Mouse (Mus musculus): Measurements from ENCODE around the gene Slamf9. TPM values are rescaled to one million over a fixed set of nuclear protein-coding genes. Genes with fewer than 3 reads are reported as not detected.
A peak's percentile ranks its signal among the peaks of the same experiment; 100 is the strongest.

Gene Slamf9
- total and polyA plus RNA-seq, 3 experiments = 28.3 to 32.6 (median 30.9) TPM

DNA sequence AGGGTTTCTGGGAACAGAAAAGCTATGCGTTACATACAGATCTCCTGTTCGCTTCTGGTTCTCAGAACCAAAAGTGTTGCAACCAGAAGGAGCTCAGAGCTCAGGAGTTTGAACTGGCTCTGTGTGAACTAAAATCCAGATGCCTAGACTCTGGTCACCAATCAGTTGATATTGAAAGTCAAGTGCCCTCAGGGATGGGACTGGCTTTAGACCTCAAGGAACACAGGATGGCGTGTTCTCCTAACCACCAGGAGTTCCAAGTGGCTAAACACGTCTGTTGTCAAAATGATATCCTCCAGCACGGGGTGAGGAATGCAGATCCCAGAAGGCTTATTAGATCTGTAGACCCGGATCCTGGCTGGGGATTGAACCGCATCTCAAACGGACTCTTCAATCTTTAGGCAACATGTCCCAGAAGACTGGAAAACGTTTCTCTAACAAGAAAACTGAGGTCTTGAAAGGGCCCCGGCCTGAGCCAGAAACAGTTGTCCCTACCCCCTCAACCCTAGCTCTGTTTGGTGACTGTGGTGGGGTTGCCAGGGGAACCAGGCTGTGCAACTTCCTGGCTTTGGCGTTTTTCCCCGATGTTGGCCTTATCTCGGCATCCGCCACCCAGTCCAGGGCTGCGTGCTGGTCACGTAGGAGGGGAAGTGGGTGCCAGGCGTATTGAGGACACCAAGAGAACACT, 38.5 kb downstream of the Slamf9 start:
- H3K9me3 ChIP-seq (replicated peaks; ENCODE audit: low read length) = peaks cover 11% of the 10 kb centered on the region
- H3K4me1 ChIP-seq (ENCODE audit: control insufficient read depth in 1 of 2, insufficient read depth in 2 of 2) = peaks cover 13 to 50% of the 10 kb centered on the region in 2 experiments
- in situ Hi-C loops (cut with MboI; ENCODE audit: low pct_ligation_motif_present, low pct_unique_long_range_greater_than_20kb, low sequenced_read_pairs) = no loop called here
- peak overlapping the region; percentile 96 for H3K27ac ChIP-seq (ENCODE audit: insufficient read depth, low read depth)
- TF ChIP-seq CTCF (conservative IDR thresholded peaks at IDR 0.05 in 1 of 2, IDR thresholded peaks at IDR 0.05 in 1 of 2; ENCODE audit: low read depth in 2 of 2, low read length in 2 of 2) (no peak), NRF1 (IDR thresholded peaks at IDR 0.05; ENCODE audit: low read depth, low read length) (no peak), ETS1 (conservative IDR thresholded peaks at IDR 0.05; ENCODE audit: low read depth, low read length) (no peak), KAT2A (IDR thresholded peaks at IDR 0.05; ENCODE audit: insufficient replicate concordance, low read length) (no peak), NELFE (IDR thresholded peaks at IDR 0.05; ENCODE audit: low read depth, low read length) (0 out of 2 replicates have a peak, but pooled peaks have one; percentile 53), PAX5 (IDR thresholded peaks at IDR 0.05; ENCODE audit: low read length) (no peak), MAFK (IDR thresholded peaks at IDR 0.05; ENCODE audit: insufficient replicate concordance, low read length) (no peak), POLR2AphosphoS2 (IDR thresholded peaks at IDR 0.05; ENCODE audit: low read depth, low read length) (0 out of 2 replicates have a peak, but pooled peaks have one; percentile 37), JUN (IDR thresholded peaks at IDR 0.05; ENCODE audit: insufficient read depth, low read depth, low read length) (no peak), ZMIZ1 (IDR thresholded peaks at IDR 0.05; ENCODE audit: low read depth, low read length) (peak; percentile 67; the same call in 1 of the 2 replicates), BHLHE40 (IDR thresholded peaks at IDR 0.05; ENCODE audit: low read depth, low read length) (peak; percentile 73), ELF1 (IDR thresholded peaks at IDR 0.05; ENCODE audit: low read depth, low read length) (peak; percentile 80), ZNF384 (IDR thresholded peaks at IDR 0.05; ENCODE audit: low read depth, low read length) (no peak), ZKSCAN1 (IDR thresholded peaks at IDR 0.05; ENCODE audit: borderline replicate concordance, low read depth, low read length) (no peak), CHD1 (IDR thresholded peaks at IDR 0.05; ENCODE audit: low read depth, low read length) (peak; percentile 81), MXI1 (IDR thresholded peaks at IDR 0.05; ENCODE audit: low read depth, low read length) (peak; percentile 82), USF1 (IDR thresholded peaks at IDR 0.05; ENCODE audit: low read depth, low read length) (no peak), SIN3A (IDR thresholded peaks at IDR 0.05; ENCODE audit: low read length) (peak; percentile 49), IRF4 (IDR thresholded peaks at IDR 0.05; ENCODE audit: low read depth, low read length) (no peak), UBTF (IDR thresholded peaks at IDR 0.05; ENCODE audit: low read depth, low read length) (peak; percentile 24; the same call in 1 of the 2 replicates), RAD21 (IDR thresholded peaks at IDR 0.05; ENCODE audit: low read depth, low read length) (no peak), USF2 (conservative IDR thresholded peaks at IDR 0.05; ENCODE audit: low read depth, low read length) (no peak), POLR2A (IDR thresholded peaks at IDR 0.05; ENCODE audit: low read depth, low read length) (peak; percentile 67), SMC3 (IDR thresholded peaks at IDR 0.05; ENCODE audit: low read depth, low read length) (no peak), MEF2A (IDR thresholded peaks at IDR 0.05; ENCODE audit: borderline replicate concordance, low read depth, low read length) (no peak; the same call in 1 of the 2 replicates), MYC (IDR thresholded peaks at IDR 0.05; ENCODE audit: low read depth, low read length) (0 out of 2 replicates have a peak, but pooled peaks have one; percentile 6), TBP (conservative IDR thresholded peaks at IDR 0.05; ENCODE audit: low read depth, low read length) (0 out of 2 replicates have a peak, but pooled peaks have one; percentile 11), MAX (IDR thresholded peaks at IDR 0.05; ENCODE audit: low read length) (no peak; the same call in 1 of the 2 replicates), JUND (conservative IDR thresholded peaks at IDR 0.05; ENCODE audit: low read depth, low read length) (no peak), CHD2 (IDR thresholded peaks at IDR 0.05; ENCODE audit: low read length) (no peak), HCFC1 (IDR thresholded peaks at IDR 0.05; ENCODE audit: low read depth, low read length) (no peak), MAZ (IDR thresholded peaks at IDR 0.05; ENCODE audit: low read depth, low read length) (peak; percentile 21; the same call in 1 of the 2 replicates), TCF12 (IDR thresholded peaks at IDR 0.05; ENCODE audit: low read depth, low read length) (no peak), EP300 (IDR thresholded peaks at IDR 0.05; ENCODE audit: low read length) (no peak), ZC3H11A (IDR thresholded peaks at IDR 0.05; ENCODE audit: low read depth, low read length) (no peak), GABPA (IDR thresholded peaks at IDR 0.05; ENCODE audit: insufficient replicate concordance, low read depth, low read length) (no peak), RCOR1 (conservative IDR thresholded peaks at IDR 0.05; ENCODE audit: low read depth, low read length) (no peak), E2F4 (IDR thresholded peaks at IDR 0.05; ENCODE audit: insufficient replicate concordance, low read depth, low read length) (no peak)
- no peaks in the 10 kb centered on the region; the same call in 1 of the 2 replicates for H3K79me2 ChIP-seq (replicated peaks; ENCODE audit: control insufficient read depth, extremely low read depth, insufficient read depth, poor library complexity, severe bottlenecking)
- H3K4me2 ChIP-seq (ENCODE audit: insufficient read depth, low read depth, poor library complexity, severe bottlenecking) = peak overlapping the region; percentile 84
- peak overlapping the region; percentile 88 for H3K9ac ChIP-seq (ENCODE audit: insufficient read depth, low read depth)
- peaks cover 0 to 12% of the 10 kb centered on the region in 2 experiments for H3K36me3 ChIP-seq (replicated peaks in 1 of 2; ENCODE audit: control insufficient read depth in 1 of 2, insufficient read depth in 1 of 2, low read length in 1 of 2)
- dilution Hi-C loops (cut with MboI; ENCODE audit: extremely low pct_ligation_motif_present, extremely low pct_unique_long_range_greater_than_20kb, low sequenced_read_pairs) = no loop called here
- H3K4me3 ChIP-seq (replicated peaks in 1 of 3; ENCODE audit: low read depth in 2 of 3, low read length in 2 of 3, poor library complexity in 1 of 3) = peak overlapping the region; percentile 46 to 51 (median 49)
- H3K27me3 ChIP-seq (replicated peaks) = no peaks in the 10 kb centered on the region
- peak; percentile 88 for DNase-seq (ENCODE audit: extremely low read depth)
